Mouse (Mus musculus) E14TG2a.4 (cell line): ENCODE measurements around the gene Sdk2.

Source experiments
- H3K27me3 ChIP-seq: 2 replicates; pipeline ENCODE4 v1.6.1; 2014; ENCODE audit warnings: low read length, control low read depth; ENCODE audit not compliant: insufficient read depth
- H3K36me3 ChIP-seq: 2 replicates; pipeline ENCODE4 v1.6.1; 2014; ENCODE audit warnings: low read length, control low read depth; ENCODE audit not compliant: insufficient read depth
- H3K4me1 ChIP-seq: replicated peaks from 2 replicates; pipeline ENCODE4 v1.6.1; 2014; ENCODE audit warnings: low read depth, low read length, control low read depth
- H3K4me3 ChIP-seq: replicated peaks from 2 replicates; pipeline ENCODE4 v1.5.1; 2014; ENCODE audit warnings: mild to moderate bottlenecking, low read length
- H3K9me3 ChIP-seq: 2 replicates; pipeline ENCODE4 v1.6.1; 2014; ENCODE audit warnings: low read length, control low read depth
- CTCF ChIP-seq: conservative IDR thresholded peaks from 2 replicates; pipeline ENCODE4 v1.5.1; 2014; ENCODE audit warnings: low read length
- NANOG ChIP-seq: IDR thresholded peaks from 2 replicates; pipeline ENCODE4 v1.6.1; 2014; ENCODE audit warnings: borderline replicate concordance, low read length, mixed read lengths
- POU5F1 ChIP-seq: IDR thresholded peaks from 2 replicates; pipeline ENCODE4 v1.6.1; 2014; ENCODE audit warnings: low read length, borderline replicate concordance

The Sdk2 gene

GRCm38 (mm10) chr11:113927231-113927630, 139.6 kb downstream of the Sdk2 start:
- TF ChIP-seq CTCF (no peak), NANOG (no peak), POU5F1 (no peak)
- no peak overlapping the region for H3K4me3 ChIP-seq
- peaks cover 13% of the 10 kb centered on the region for H3K9me3 ChIP-seq
- H3K36me3 ChIP-seq: no peaks in the 10 kb centered on the region
- peaks cover 17% of the 10 kb centered on the region for H3K27me3 ChIP-seq
- H3K4me1 ChIP-seq: no peaks in the 10 kb centered on the region

GRCm38 (mm10) chr11:113923137-113923536, 143.7 kb downstream of the Sdk2 start:
- Histone ChIP-seq H3K4me3 (no peak overlapping the region), H3K4me1 (no peaks in the 10 kb centered on the region), H3K36me3 (no peaks in the 10 kb centered on the region), H3K27me3 (0 out of 2 replicates have a peak, but pooled peaks cover 7% of the 10 kb centered on the region), H3K9me3 (peaks cover 18% of the 10 kb centered on the region)
- TF ChIP-seq POU5F1 (no peak), NANOG (no peak), CTCF (no peak)

GRCm38 (mm10) chr11:113903131-113903860, 163.6 kb downstream of the Sdk2 start:
- Histone ChIP-seq H3K9me3 (no peaks in the 10 kb centered on the region), H3K4me3 (peak overlapping the region; percentile 64), H3K36me3 (no peaks in the 10 kb centered on the region), H3K4me1 (peaks cover 11% of the 10 kb centered on the region), H3K27me3 (0 out of 2 replicates have a peak, but pooled peaks cover 7% of the 10 kb centered on the region)
- TF ChIP-seq POU5F1: no peak
- no peak for TF ChIP-seq NANOG
- no peak for TF ChIP-seq CTCF

GRCm38 (mm10) chr11:113901906-113902305, 164.9 kb downstream of the Sdk2 start:
- Histone ChIP-seq H3K4me1 (peaks cover 11% of the 10 kb centered on the region), H3K4me3 (no peak overlapping the region), H3K9me3 (no peaks in the 10 kb centered on the region), H3K27me3 (0 out of 2 replicates have a peak, but pooled peaks cover 7% of the 10 kb centered on the region), H3K36me3 (no peaks in the 10 kb centered on the region)
- TF ChIP-seq NANOG (no peak), POU5F1 (no peak), CTCF (no peak)

- no peak for TF ChIP-seq CTCF
- TF ChIP-seq POU5F1: no peak
- no peak for TF ChIP-seq NANOG
- Histone ChIP-seq H3K27me3 (0 out of 2 replicates have a peak, but pooled peaks cover 7% of the 10 kb centered on the region), H3K9me3 (no peaks in the 10 kb centered on the region), H3K4me1 (peaks cover 9% of the 10 kb centered on the region), H3K4me3 (no peak overlapping the region), H3K36me3 (no peaks in the 10 kb centered on the region)
Observed at GRCm38 (mm10) chr11:113898671-113899070, 168.2 kb downstream of the Sdk2 start.

- Histone ChIP-seq H3K4me1 (peaks cover 9% of the 10 kb centered on the region), H3K27me3 (no peaks in the 10 kb centered on the region), H3K36me3 (no peaks in the 10 kb centered on the region), H3K4me3 (no peak overlapping the region), H3K9me3 (no peaks in the 10 kb centered on the region)
- TF ChIP-seq CTCF: no peak
- TF ChIP-seq NANOG: no peak
- TF ChIP-seq POU5F1: no peak
Observed at GRCm38 (mm10) chr11:113896006-113896405, 170.8 kb downstream of the Sdk2 start.

GRCm38 (mm10) chr11:113892924-113893323, 173.9 kb downstream of the Sdk2 start:
- Histone ChIP-seq H3K36me3 (no peaks in the 10 kb centered on the region), H3K27me3 (no peaks in the 10 kb centered on the region), H3K4me3 (no peak overlapping the region), H3K9me3 (no peaks in the 10 kb centered on the region), H3K4me1 (peaks cover 9% of the 10 kb centered on the region)
- TF ChIP-seq NANOG (no peak), CTCF (no peak)

GRCm38 (mm10) chr11:113892067-113892466, 174.8 kb downstream of the Sdk2 start:
- Histone ChIP-seq H3K36me3 (no peaks in the 10 kb centered on the region), H3K9me3 (no peaks in the 10 kb centered on the region)

More at GRCm38 (mm10) chr11:113892067-113892466, 174.8 kb downstream of the Sdk2 start:
- Histone ChIP-seq H3K27me3 (no peaks in the 10 kb centered on the region), H3K4me1 (peaks cover 9% of the 10 kb centered on the region), H3K4me3 (no peak overlapping the region)
- no peak for TF ChIP-seq POU5F1
- TF ChIP-seq CTCF: no peak
- TF ChIP-seq NANOG: no peak
